Mouse (Mus musculus) erythroblast, embryonic 14.5 days (primary cell): ENCODE data around the gene Amigo3.

Experiments used
- GATA1 ChIP-seq: IDR thresholded peaks from 2 replicates; pipeline ENCODE4 v1.6.1; 2012; ENCODE audit warnings: low read length, inconsistent platforms, mixed read lengths
- TAL1 ChIP-seq: IDR thresholded peaks from 3 replicates; pipeline ENCODE4 v1.6.1; 2012; ENCODE audit warnings: low read length, inconsistent platforms, mixed read lengths

DNA sequence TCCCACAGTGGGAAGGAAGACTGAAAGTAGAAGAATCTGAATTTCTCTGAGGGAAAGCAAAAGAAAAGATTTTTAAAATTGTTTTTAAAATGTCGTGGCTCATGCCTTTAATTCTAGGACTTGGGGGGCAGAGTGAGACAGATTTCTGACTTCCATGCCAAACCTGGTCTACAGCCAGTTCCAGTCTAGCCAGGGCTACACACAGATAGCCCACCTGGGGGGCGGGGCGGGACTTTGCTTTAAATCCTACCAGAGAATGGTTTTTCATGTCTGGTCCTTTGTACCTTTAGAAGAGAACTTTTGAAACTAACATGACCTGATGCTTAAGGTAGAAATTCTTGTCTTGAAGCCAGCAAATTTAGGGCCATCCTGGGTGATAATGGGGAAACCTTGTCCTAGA is 29.7 kb upstream of the Amigo3 start:
- TF ChIP-seq GATA1, result no peak
- TF ChIP-seq TAL1, result no peak
